Mouse (Mus musculus) heart, adult 2 months (tissue): ENCODE data around the gene BC035947.

Experiments
- EP300 ChIP-seq: fragments of 200-500 bp; IDR thresholded peaks from 2 replicates; pipeline ENCODE4 v1.6.1; 2011; ENCODE audit warnings: low read depth, low read length, control low read depth; ENCODE audit not compliant: insufficient read depth
- POLR2A ChIP-seq: fragments of 200-500 bp; IDR thresholded peaks from 2 replicates; pipeline ENCODE4 v1.6.1; 2011; ENCODE audit warnings: mild to moderate bottlenecking, low read depth, low read length, control low read depth; ENCODE audit not compliant: insufficient read depth

GRCm38 (mm10) chr1:78490143-78490542 is 21.8 kb downstream of the BC035947 start:
- no peak for TF ChIP-seq POLR2A
- TF ChIP-seq EP300: no peak
